Mouse (Mus musculus) left cerebral cortex, postnatal 14 days (tissue): ENCODE results near the gene Stx7. TPM values are rescaled to one million over a fixed set of nuclear protein-coding genes. Genes with fewer than 3 reads are reported as not detected.

Experiments
- DNase-seq, 2 experiments: peaks; one replicate each; pipeline ENCODE4 v3.0.0; 2021 to 2022; ENCODE audit warnings: low spot score in 2 of 2, mixed read lengths in 1 of 2
- intact Hi-C: fragments of 180-260 bp; cut with DNase I; formaldehyde crosslinking; loops from one replicate; pipeline ENCODE4 v1.15.1; 2025
- total RNA-seq, 2 experiments: library from RNA; stranded (reverse); gene quantifications; 2 replicates each; pipeline ENCODE4 v1.2.3; 2021

The Stx7 gene
- total RNA-seq, 2 experiments from 2014 or later: 150 to 156 TPM

DNA sequence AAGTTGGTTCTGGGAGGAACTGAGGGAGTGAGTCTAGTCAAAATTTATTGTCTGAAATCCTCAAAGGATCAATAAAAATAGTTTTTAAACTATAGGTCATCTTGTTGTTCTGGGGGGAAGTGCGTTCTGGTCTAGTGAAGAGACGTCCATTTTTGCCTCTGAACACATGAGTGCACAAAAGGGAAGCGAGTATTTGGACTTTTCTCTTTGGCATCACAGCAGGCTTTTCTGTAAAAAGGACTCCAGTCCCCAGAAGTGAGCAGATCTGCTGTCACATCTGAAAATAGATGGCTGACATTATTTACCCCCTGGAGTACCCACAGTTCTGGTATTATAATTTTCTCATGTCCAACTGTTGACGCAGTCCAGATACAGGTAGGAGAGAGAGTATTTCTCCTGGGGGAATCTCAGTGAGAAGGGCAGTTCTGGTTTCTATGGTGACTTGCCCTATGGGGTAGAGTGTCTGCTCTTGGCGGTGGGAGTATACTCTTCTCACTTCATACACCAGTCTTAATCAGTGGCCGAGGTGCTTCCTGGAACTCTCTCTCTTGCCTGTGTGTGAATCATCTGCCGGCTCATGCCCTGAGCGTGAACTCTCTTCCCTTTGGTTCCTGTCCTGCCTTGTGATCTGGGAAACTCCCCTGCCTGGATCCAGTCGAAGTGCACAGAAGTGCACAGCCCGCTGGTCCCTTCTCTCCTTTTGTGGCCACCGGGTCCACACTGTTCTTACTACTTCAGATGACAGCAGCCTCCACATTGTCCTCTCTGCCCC, 15.2 kb downstream of the Stx7 start:
- DNase-seq: no peak
- intact Hi-C loops: no loop called here

GRCm38 (mm10) chr10:24164909-24165304, 15.8 kb downstream of the Stx7 start:
- intact Hi-C loops: no loop called here
- no peak for DNase-seq

DNA sequence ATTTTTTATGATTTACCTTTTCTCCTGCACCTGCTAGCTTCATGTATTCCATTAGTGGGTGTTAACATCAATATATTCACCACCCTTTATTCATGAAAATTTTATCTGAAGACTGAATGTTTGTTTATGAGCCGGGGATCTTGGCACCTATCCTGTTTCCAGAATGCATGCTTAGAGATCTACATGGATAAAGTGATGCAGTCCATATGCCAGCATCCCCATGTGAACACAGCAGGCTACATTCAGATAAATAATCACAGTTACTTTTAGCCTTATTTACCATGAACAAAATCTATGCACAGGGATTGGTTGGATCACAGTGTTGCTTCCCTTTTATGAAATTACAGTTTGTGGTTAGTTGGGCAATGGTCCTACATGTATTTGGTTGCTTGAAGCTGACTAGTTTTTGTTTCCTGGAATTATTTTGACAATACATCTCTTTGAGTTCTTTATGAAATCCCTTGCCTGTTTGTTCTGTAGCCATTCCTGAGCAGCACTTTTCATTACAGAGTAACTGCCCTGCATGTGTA, 16.5 kb downstream of the Stx7 start:
- no peak for DNase-seq
- intact Hi-C loops: no loop called here

DNA sequence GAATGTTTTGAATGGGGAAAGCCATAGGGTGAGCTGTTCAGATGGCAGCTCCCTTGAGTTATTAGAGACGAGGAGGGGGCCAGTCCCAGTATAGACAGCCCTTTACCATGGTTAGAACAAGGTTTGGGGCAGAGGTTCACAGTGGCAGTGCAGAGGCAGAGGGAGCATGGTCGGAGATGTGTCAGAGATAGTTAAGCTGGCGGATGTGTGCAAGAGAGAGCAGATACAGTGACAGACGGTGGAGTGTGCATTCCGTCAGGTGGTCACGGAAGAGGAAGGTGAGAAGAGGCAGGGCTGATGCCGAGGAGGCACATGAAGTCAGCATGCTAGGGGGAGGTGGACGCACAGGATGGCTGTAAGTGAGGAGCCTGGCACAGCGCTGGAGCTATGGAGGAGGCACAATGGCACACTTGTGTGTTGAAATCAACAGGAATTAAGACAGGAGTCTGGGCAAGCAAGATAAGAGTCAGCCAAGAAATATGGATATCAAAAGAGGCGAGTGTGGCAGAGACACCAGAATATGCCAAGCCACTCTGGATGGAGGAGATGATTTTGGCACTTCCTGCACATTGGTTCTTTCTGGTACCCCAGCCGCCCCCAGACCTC, 19.0 kb downstream of the Stx7 start:
- intact Hi-C loops: no loop called here
- DNase-seq: no peak

- intact Hi-C loops: no loop called here
Measured at GRCm38 (mm10) chr10:24168854-24169253, 19.8 kb downstream of the Stx7 start.

DNA sequence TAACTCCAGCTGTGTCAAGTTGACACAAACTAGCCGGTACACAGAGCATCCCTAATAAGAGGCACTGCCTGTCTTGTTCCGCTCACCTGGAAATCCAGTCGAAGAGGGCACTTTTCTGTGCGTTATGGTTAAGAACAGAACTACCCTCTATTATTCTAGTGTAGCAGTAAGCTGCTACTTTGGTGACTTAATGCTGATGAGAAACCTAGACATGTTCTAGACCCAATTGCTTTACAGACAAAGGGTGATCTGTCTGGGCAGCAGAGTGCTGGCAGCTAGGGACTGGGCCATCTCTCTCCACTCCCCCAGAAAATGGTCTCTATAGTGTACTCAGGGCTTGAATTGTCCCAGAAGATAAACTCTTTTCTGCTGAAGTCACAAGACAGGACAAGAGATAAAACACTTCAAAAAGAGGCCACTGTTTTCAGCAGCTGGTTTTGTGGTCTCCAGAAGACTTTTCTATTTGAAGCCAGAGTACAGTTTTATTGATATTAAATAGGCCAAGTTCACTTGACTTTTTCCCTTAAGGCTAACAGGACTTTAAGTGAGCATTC, 22.9 kb downstream of the Stx7 start:
- no peak for DNase-seq
- intact Hi-C loops: loop anchor here (5.0 kb wide), 1 partner anchor 125 kb away; no protein-coding TSS in a partner anchor

More at GRCm38 (mm10) chr10:24168854-24169253, 19.8 kb downstream of the Stx7 start:
- no peak for DNase-seq

GRCm38 (mm10) chr10:24173210-24174001, 24.3 kb downstream of the Stx7 start:
- intact Hi-C loops: loop anchor here (5.0 kb wide), 1 partner anchor 124 kb away; no protein-coding TSS in a partner anchor
- peak; percentile 60 to 67 for DNase-seq

DNA sequence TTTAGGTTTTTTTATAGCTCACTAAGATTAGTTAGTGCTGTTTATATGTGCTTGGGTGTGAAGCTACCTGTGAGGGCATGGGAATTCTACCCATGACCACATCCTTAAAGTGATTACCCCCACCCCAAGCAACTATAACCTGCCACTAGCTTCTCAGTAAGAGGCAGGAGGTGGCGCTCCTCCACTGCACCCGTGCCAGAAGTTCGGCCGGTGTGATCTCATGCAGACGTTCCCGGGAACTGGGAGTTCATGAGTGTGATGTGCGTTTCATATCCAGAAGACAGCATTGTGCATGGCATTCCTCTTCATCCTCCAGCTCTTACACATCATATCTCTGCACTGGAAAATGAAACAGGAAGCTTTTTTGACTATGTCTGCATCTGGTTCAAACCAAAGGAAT, 41.3 kb downstream of the Stx7 start:
- intact Hi-C loops: loop anchor here (1.0 to 5.0 kb wide), 2 partner anchors 108 to 432 kb away; no protein-coding TSS in a partner anchor

GRCm38 (mm10) chr10:24191977-24192376, 42.9 kb downstream of the Stx7 start:
- intact Hi-C loops: loop anchor here (5.0 kb wide), 1 partner anchor 430 kb away; no protein-coding TSS in a partner anchor
- DNase-seq: peak; percentile 19 to 21

More for the DNA sequence above, 41.3 kb downstream of the Stx7 start:
- peak; percentile 18 to 23 for DNase-seq

DNA sequence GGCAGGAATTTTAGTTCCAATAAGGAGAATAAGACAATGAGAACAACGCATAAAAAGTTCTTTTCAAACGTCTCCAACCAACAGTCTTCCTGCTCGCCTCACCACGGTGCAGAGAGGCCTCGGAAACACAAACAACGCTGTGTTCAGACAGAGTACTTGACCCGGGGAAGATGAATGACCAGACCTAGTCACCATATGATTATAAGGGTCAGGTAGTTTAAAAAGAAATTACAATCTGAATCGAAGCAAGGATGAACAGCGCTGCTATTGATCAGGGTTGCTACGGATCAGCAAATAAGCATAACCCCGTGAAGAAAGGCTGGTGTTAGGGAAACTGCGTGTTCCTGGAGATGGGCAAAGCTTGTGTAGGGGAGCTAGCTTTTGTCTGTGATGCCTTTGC, 50.2 kb downstream of the Stx7 start:
- intact Hi-C loops: no loop called here

GRCm38 (mm10) chr10:24200099-24200498, 51.0 kb downstream of the Stx7 start:
- intact Hi-C loops: no loop called here
- no peak for DNase-seq

More for the DNA sequence above, 50.2 kb downstream of the Stx7 start:
- no peak for DNase-seq

DNA sequence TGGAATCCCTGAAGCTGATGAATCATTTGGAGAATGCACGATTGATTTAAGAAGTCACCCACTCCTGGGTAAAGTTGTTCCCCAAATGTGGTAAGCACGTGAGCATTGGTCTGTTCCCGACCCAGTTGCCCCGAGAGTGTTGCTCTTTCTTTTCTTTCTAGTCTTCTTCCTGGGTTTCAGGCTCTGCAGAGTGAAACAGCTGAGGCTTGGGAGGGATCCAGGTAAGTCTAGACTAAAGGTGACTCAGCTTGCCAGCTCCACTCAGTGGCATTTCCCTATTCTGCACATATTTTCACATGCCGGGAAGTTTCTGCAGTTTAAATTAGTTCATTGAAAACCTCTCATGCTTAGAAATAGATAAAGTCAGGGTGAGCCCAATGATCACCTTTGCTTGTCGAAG, 61.0 kb downstream of the Stx7 start:
- no peak for DNase-seq
- intact Hi-C loops: no loop called here

DNA sequence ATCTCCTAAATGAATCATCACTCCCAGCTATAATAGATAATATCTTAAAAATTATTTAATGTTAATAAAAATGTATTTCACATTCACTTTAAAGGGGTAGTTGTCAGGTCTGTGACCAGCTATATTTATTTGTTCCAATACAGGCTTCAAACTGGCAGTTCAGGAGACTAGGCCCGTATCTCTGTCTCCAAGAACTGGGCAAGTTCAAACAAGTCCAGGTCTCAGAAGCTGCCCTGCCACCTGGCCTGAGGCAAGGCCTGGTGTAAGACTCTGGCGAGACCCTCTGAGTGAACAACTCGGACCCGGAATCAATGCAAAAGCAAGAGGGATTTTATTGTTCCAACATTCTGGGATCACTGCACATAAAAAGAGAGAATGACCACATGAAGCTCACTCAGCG, 64.2 kb downstream of the Stx7 start:
- intact Hi-C loops: no loop called here
- no peak for DNase-seq

- DNase-seq: no peak
- intact Hi-C loops: no loop called here
Measured at GRCm38 (mm10) chr10:24217558-24218268, 68.6 kb downstream of the Stx7 start.

DNA sequence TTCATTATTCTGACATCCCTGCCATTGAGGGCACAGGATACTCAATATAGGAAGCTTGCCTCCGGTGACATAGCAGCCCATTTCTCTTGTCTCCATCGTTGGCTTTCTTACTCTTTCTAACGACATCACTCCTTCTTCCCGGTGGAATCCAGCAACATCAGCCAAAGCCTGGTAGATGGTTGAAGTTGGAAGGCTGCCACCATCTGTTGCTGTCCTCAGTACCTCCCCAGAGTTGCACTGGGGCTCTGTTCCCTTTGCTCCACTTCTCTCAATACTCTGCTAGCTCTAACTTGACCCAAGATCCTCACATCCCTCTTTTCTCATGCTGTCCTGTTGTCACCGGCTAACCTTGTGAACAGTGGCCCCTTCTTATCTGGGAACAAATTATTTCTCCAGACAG, 71.8 kb downstream of the Stx7 start:
- intact Hi-C loops: no loop called here
- DNase-seq: no peak

GRCm38 (mm10) chr10:24222911-24223310, 73.8 kb downstream of the Stx7 start:
- intact Hi-C loops: no loop called here
- DNase-seq: no peak

DNA sequence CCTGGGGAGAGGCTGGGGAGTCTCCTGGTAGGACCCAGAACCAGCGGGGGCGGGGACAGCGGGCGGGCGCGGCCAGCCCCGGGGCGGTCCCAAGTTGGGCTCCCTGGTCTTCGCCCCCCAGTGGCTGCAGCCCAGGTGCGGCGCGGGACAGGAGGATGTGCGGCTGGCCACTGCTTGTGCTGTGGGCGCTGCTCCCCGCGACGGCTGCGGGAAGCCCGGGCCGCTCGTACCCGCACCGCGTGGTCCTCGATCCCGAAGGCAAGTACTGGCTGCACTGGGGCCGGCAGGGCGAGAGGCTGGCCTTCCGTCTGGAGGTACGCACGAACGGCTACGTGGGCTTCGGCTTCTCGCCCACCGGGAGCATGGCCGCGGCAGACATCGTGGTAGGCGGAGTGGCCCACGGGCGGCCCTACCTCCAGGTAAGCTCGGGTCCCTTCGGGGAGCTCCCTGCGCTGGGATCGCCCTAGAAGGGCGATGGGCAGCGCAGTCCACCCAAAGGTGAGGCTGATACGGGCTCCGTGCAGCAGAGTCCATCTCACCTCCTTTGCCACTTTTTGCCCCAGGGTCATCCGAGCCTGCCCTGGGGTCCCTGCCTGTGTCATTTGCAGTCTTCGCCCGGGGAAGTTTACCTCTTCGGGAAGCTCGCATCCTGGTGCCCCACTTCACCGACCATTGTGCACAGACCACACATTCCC, 74.5 kb downstream of the Stx7 start, which contains the start of gene Moxd1:
Gene Moxd1 (plus strand): TSS at position 69 of the 695 bp plus-strand sequence.
- no peak for DNase-seq
- intact Hi-C loops: no loop called here

DNA sequence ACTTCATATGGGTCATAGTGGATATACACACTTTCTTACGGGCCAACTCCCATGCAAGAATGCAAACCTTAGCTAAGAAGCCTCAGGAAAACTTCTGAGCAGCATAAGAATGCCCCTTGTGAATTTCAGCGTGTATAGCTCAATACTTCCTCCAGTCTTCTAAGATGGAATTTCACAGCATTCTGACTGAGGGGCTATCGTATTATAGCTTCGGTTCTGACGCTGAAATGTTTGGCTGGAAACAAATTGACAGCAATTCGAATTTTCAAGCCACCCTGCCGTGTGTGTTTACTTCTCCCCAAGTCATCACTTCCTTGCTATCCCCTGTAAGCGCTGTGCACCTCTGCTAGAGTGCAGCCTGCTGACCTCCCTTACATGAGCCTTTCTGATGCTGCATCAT, 75.5 kb downstream of the Stx7 start:
- intact Hi-C loops: no loop called here
- DNase-seq: no peak
